Mouse (Mus musculus): ENCODE results near the gene Cd300a.

DNA sequence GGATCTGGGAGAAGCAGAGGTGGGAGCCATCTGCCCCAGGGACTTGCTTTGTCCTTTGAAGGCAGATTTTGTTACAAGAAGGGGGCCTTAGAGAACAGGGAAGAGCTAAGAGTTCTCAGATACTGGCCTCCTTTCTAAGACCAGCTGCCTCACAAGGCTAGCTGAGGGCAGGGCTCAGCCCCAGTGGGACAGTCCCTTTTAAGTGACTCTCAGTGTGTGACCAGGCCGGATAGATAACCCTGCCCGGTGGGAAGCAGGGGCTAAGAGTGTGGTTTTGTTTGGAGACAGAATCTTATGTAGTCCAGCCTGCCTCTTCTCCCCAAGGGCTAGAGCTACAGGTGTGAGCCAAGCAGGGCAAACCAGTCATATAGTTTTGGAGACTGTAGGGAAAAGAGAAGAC lies 40.3 kb upstream of the Cd300a start:
- no peak for TF ChIP-seq CTCF (IDR thresholded peaks at IDR 0.05; ENCODE audit: extremely low read depth, insufficient read depth, insufficient read length, insufficient replicate concordance)
- no peak for TF ChIP-seq POLR2A (IDR thresholded peaks at IDR 0.05; ENCODE audit: low read depth, low read length)

Data from spleen, adult 2 months (tissue).